Mouse (Mus musculus) urinary bladder, adult 18-20 months (tissue): ENCODE data around the gene Ctsf.
"Not testable (repeated sequence)": the region's sequence is repeated elsewhere in the genome, so short reads cannot be mapped to it uniquely, and the experiment has no call there.

Experiments
- DNase-seq, 2 experiments: peaks; one replicate each; pipeline ENCODE4 v3.0.0; 2022; ENCODE audit warnings: low spot score in 2 of 2, mixed read lengths in 2 of 2

Gene Ctsf

GRCm38 (mm10) chr19:4849800-4850199, 5.1 kb upstream of the Ctsf start:
- no peak for DNase-seq

- no peak for DNase-seq
Observed at GRCm38 (mm10) chr19:4850281-4850680, 4.6 kb upstream of the Ctsf start.

GRCm38 (mm10) chr19:4855470-4855820, 515 bp downstream of the Ctsf start:
- DNase-seq: no peak

- no peak for DNase-seq
Observed at GRCm38 (mm10) chr19:4855951-4856350, 1.0 kb downstream of the Ctsf start.

GRCm38 (mm10) chr19:4859081-4859480, 4.2 kb downstream of the Ctsf start:
- DNase-seq: no peak

- DNase-seq: no peak
Observed at GRCm38 (mm10) chr19:4863048-4863447, 8.1 kb downstream of the Ctsf start.

- no peak for DNase-seq
Observed at GRCm38 (mm10) chr19:4865147-4865546, 10.2 kb downstream of the Ctsf start.

GRCm38 (mm10) chr19:4874613-4875012, 19.7 kb downstream of the Ctsf start:
- DNase-seq: not testable (repeated sequence)

GRCm38 (mm10) chr19:4876241-4876640, 21.3 kb downstream of the Ctsf start:
- no peak for DNase-seq

GRCm38 (mm10) chr19:4876755-4877154, 21.8 kb downstream of the Ctsf start:
- DNase-seq: no peak

GRCm38 (mm10) chr19:4877785-4878184, 22.9 kb downstream of the Ctsf start, which contains the start of gene Actn3:
Gene Actn3 (minus strand): TSS chr19:4877909.
- peak; percentile 8 to 59 for DNase-seq

GRCm38 (mm10) chr19:4878405-4879323, 23.7 kb downstream of the Ctsf start, which contains the start of gene Zdhhc24:
Gene Zdhhc24 (plus strand): TSS chr19:4878668.
- DNase-seq: peak; percentile 91 to 98

- no peak for DNase-seq
Observed at GRCm38 (mm10) chr19:4879324-4879703, 24.4 kb downstream of the Ctsf start.

GRCm38 (mm10) chr19:4883961-4884360, 29.0 kb downstream of the Ctsf start:
- DNase-seq: no peak

- DNase-seq: no peak
Observed at GRCm38 (mm10) chr19:4889791-4890190, 34.9 kb downstream of the Ctsf start.

GRCm38 (mm10) chr19:4891798-4892197, 36.9 kb downstream of the Ctsf start:
- DNase-seq: no peak

- no peak for DNase-seq
Observed at GRCm38 (mm10) chr19:4896780-4897520, 42.0 kb downstream of the Ctsf start.

- no peak for DNase-seq
Observed at GRCm38 (mm10) chr19:4898972-4899371, 44.0 kb downstream of the Ctsf start.

GRCm38 (mm10) chr19:4899888-4900287, 45.0 kb downstream of the Ctsf start:
- no peak for DNase-seq

- peak; percentile 48 to 58 for DNase-seq
Observed at GRCm38 (mm10) chr19:4905979-4906794, 51.3 kb downstream of the Ctsf start, which contains the start of gene Bbs1. Gene Bbs1 (minus strand): TSS chr19:4906628.

- no peak for DNase-seq
Observed at GRCm38 (mm10) chr19:4908107-4908506, 53.2 kb downstream of the Ctsf start.

- no peak for DNase-seq
Observed at GRCm38 (mm10) chr19:4909376-4909775, 54.4 kb downstream of the Ctsf start.
